In genomic region chr7:19744590-19745385, GRCm38 (mm10) we compare ENCODE assay signal across 7 mouse cellular contexts. TPM values are rescaled to one million over a fixed set of nuclear protein-coding genes. Genes with fewer than 3 reads are reported as not detected.
A peak's percentile ranks its signal among the peaks of the same experiment; 100 is the strongest.
DNase-seq lines count a peak whose midpoint lies in the region; ATAC-seq and TF ChIP-seq lines count a peak whose summit lies in the region.

No protein-coding gene starts in this region.

- no peak for TF ChIP-seq CTCF in intestine, postnatal 0 days (IDR thresholded peaks at IDR 0.05; ENCODE audit: low read depth)

- H3K4me3 ChIP-seq in intestine, postnatal 0 days (ENCODE audit: low read depth, low read length) = no peak overlapping the region

- H3K27ac ChIP-seq in intestine, postnatal 0 days (ENCODE audit: low read depth, low read length) = peak overlapping the region; percentile 50

- no peak overlapping the region for H3K9ac ChIP-seq in intestine, postnatal 0 days (ENCODE audit: low read depth, low read length)

- WGBS in intestine, postnatal 0 days = 47% methylated on average over 14 of the region's 14 CpGs

- peak overlapping the region; percentile 13; the same call in 1 of the 2 replicates for H3K4me2 ChIP-seq in intestine, postnatal 0 days (replicated peaks; ENCODE audit: low read depth)

- DNase-seq in adrenal gland, adult 8-10 months = peak; percentile 81
- peak; percentile 99 for DNase-seq in heart, adult 11 months
- peak; percentile 40 to 64 for DNase-seq in lung, postnatal 4 days
- DNase-seq in right cerebral cortex, postnatal 4 days = no peak
- no peak for DNase-seq in layer of hippocampus, postnatal 25 days (ENCODE audit: extremely low spot score in 1 of 2, low spot score in 1 of 2)
- no peak for DNase-seq in right cerebral cortex, postnatal 25 days

- H3K4me1 ChIP-seq in intestine, postnatal 0 days (replicated peaks; ENCODE audit: control insufficient read depth, insufficient read depth, low read length) = peaks cover 10% of the 10 kb centered on the region; the same call in 1 of the 2 replicates

- no peak for ATAC-seq in intestine, postnatal 0 days

- peaks cover 34% of the 10 kb centered on the region; the same call in 1 of the 2 replicates for H3K36me3 ChIP-seq in intestine, postnatal 0 days (ENCODE audit: control insufficient read depth, insufficient read depth)

- no peaks in the 10 kb centered on the region for H3K9me3 ChIP-seq in intestine, postnatal 0 days (ENCODE audit: control insufficient read depth)

- H3K27me3 ChIP-seq in intestine, postnatal 0 days (replicated peaks; ENCODE audit: control insufficient read depth, insufficient read depth, low read length) = no peaks in the 10 kb centered on the region

RNA-seq across cellular contexts. Expression of gene Nectin2, which starts 5.5 kb away (rescaled TPM):
- 100 to 1,000 TPM in 1 of 4 experiments, 10 to 100 TPM in 3; 72.1 to 116 (median 88.9) TPM for total RNA-seq in adrenal gland, adult 8-10 months (2022)
- 93.1 and 94.7 TPM in 2 replicates for polyA plus RNA-seq in intestine, postnatal 0 days (2015; fragmentation: Nextera tagmentation; extraction: Ambion mirVana)
- 1 to 10 TPM; 7.9 to 9.1 TPM for total RNA-seq in layer of hippocampus, postnatal 25 days (2021)

RNA-seq across cellular contexts. Expression of gene Bcam, which starts 26.0 kb away (rescaled TPM):
- total RNA-seq in adrenal gland, adult 8-10 months (2022) = 10 to 100 TPM; 50.3 to 63.5 (median 55.3) TPM
- 36.2 and 38.0 TPM in 2 replicates for polyA plus RNA-seq in intestine, postnatal 0 days (2015; fragmentation: Nextera tagmentation; extraction: Ambion mirVana)
- 10 to 100 TPM in 1 of 2 experiments, 1 to 10 TPM in 1; 8.7 to 11.4 TPM for total RNA-seq in layer of hippocampus, postnatal 25 days (2021)

RNA-seq across cellular contexts. Expression of gene Tomm40, which starts 29.6 kb away (rescaled TPM):
- total RNA-seq in adrenal gland, adult 8-10 months (2022) = 100 to 1,000 TPM; 119 to 134 (median 125) TPM
- polyA plus RNA-seq in intestine, postnatal 0 days (2015; fragmentation: Nextera tagmentation; extraction: Ambion mirVana) = 80.1 and 85.5 TPM in 2 replicates
- 100 to 1,000 TPM; 109 TPM for total RNA-seq in layer of hippocampus, postnatal 25 days (2021)

RNA-seq across cellular contexts. Expression of gene Apoe, which starts 45.8 kb away (rescaled TPM):
- total RNA-seq in adrenal gland, adult 8-10 months (2022) = 1,000 to 10,000 TPM in 3 of 4 experiments, 100 to 1,000 TPM in 1; 996 to 1,300 (median 1,120) TPM
- polyA plus RNA-seq in intestine, postnatal 0 days (2015; fragmentation: Nextera tagmentation; extraction: Ambion mirVana) = 435 and 436 TPM in 2 replicates
- 1,000 to 10,000 TPM; 2,615 to 2,768 TPM for total RNA-seq in layer of hippocampus, postnatal 25 days (2021)

RNA-seq across cellular contexts. Expression of gene Cblc, which starts 51.8 kb away (rescaled TPM):
- total RNA-seq in adrenal gland, adult 8-10 months (2022) = under 1 TPM in 1 of 4 experiments, not detected in 3; 0.43 TPM
- polyA plus RNA-seq in intestine, postnatal 0 days (2015; fragmentation: Nextera tagmentation; extraction: Ambion mirVana) = 54.8 and 56.5 TPM in 2 replicates
- total RNA-seq in layer of hippocampus, postnatal 25 days (2021) = not detected

Comparison
In these comparisons a context has a peak if more than half of its experiments do, and no peak if none do; other contexts are left out.
1. DNase-seq: peak in adrenal gland, adult 8-10 months (single experiment), heart, adult 11 months (single experiment) and lung, postnatal 4 days (2 of 2); none in right cerebral cortex, postnatal 4 days (single experiment), layer of hippocampus, postnatal 25 days (0 of 2) and right cerebral cortex, postnatal 25 days (single experiment).
2. RNA of gene Nectin2, which starts 5.5 kb away (total RNA-seq): 72.1 to 116 TPM in adrenal gland, adult 8-10 months; 7.9 to 9.1 TPM in layer of hippocampus, postnatal 25 days; every median in the first group is over 4 times any median in the second.
3. RNA of gene Bcam, which starts 26.0 kb away (total RNA-seq): 50.3 to 63.5 TPM in adrenal gland, adult 8-10 months; 8.7 to 11.4 TPM in layer of hippocampus, postnatal 25 days; every median in the first group is over 4 times any median in the second.